Mouse (Mus musculus) cerebellum, adult 2 months (tissue): Measurements from ENCODE around the gene Nfe2l2.

Experiments used
- CTCF ChIP-seq: fragments of 200-500 bp; IDR thresholded peaks from 2 replicates; pipeline ENCODE4 v1.5.1; 2011; ENCODE audit warnings: low read depth, mild to moderate bottlenecking, control low read depth, low read length, moderate library complexity, borderline replicate concordance; ENCODE audit not compliant: insufficient read depth
- POLR2A ChIP-seq: fragments of 200-500 bp; IDR thresholded peaks from 2 replicates; pipeline ENCODE4 v1.6.1; 2011; ENCODE audit warnings: low read length, control low read depth, borderline replicate concordance; ENCODE audit not compliant: insufficient read depth

DNA sequence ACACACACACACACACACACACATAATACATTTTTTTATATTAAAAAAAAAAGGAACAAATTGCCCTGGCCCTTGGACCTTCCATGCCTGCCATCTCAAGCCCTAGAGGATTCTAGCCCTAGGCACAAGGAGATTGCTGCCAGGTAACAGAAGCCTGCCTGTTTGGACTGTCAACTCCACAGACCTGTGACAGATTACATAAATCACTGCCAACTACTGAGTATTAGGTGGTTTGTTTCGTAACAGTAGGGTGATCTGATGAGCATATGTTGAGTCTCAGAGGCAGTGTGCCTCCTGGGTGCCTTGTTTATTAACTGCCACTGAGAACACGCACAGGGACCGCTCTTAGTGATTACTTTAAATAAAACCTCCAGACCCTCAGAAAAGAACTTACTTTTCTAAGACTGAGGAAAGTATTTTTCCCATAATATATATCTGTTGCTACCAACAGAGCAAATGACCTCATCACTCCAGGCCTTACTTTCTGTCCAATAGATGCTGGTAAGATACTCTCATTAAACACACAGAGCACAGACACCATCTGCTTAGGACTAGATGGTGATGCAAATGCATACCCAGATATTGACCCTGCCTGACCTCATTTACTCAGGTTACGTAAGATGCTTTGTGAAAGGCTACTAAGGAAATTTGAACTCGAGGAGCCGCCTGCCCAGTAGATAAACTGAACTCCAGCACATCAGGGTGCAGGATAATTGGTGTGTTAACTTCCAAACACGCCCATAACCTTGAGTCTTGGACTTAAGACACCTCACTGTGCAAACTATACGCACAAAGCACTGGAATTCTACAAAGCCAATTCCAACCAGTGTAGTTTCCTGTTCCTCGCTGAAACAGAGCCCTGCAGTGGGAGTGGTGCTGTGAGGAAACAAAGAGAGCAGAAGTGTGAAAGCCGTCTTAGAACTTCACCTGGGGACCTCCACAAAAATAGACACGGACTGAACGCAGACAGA is 11.9 kb upstream of the Nfe2l2 start:
- no peak for TF ChIP-seq POLR2A
- no peak for TF ChIP-seq CTCF
